Mouse (Mus musculus): ENCODE measurements around the gene Fam47e.
A peak's percentile ranks its signal among the peaks of the same experiment; 100 is the strongest.
"Not testable (repeated sequence)": the region's sequence is repeated elsewhere in the genome, so short reads cannot be mapped to it uniquely, and the experiment has no call there.

The Fam47e gene

GRCm38 (mm10) chr5:92554891-92555511 lies at the start of gene Fam47e:
Gene Fam47e (plus strand): TSS chr5:92555069.
- no peak for DNase-seq (ENCODE audit: low spot score in 2 of 2)

GRCm38 (mm10) chr5:92505402-92505865 lies 49.4 kb upstream of the Fam47e start:
- peak; percentile 82 to 92 for DNase-seq (ENCODE audit: low spot score in 2 of 2)

GRCm38 (mm10) chr5:92506301-92506729 lies 48.6 kb upstream of the Fam47e start:
- DNase-seq (ENCODE audit: low spot score in 2 of 2), result peak in 1 of 2 experiments; percentile 49

GRCm38 (mm10) chr5:92506733-92507132 lies 48.1 kb upstream of the Fam47e start, which contains the start of gene Scarb2:
Gene Scarb2 (minus strand): TSS chr5:92506833.
- no peak for DNase-seq (ENCODE audit: low spot score in 2 of 2)

GRCm38 (mm10) chr5:92508853-92509252 lies 46.0 kb upstream of the Fam47e start:
- no peak for DNase-seq (ENCODE audit: low spot score in 2 of 2)

- peak in 1 of 2 experiments; percentile 42 for DNase-seq (ENCODE audit: low spot score in 2 of 2)
Observed at GRCm38 (mm10) chr5:92511256-92511655, 43.6 kb upstream of the Fam47e start.

- DNase-seq (ENCODE audit: low spot score in 2 of 2), result no peak
Observed at GRCm38 (mm10) chr5:92512066-92512465, 42.8 kb upstream of the Fam47e start.

- DNase-seq (ENCODE audit: low spot score in 2 of 2), result not testable (repeated sequence)
Observed at GRCm38 (mm10) chr5:92521131-92521530, 33.7 kb upstream of the Fam47e start.

GRCm38 (mm10) chr5:92524821-92525258 lies 30.0 kb upstream of the Fam47e start:
- peak in 1 of 2 experiments; percentile 36 for DNase-seq (ENCODE audit: low spot score in 2 of 2)

GRCm38 (mm10) chr5:92539698-92540097 lies 15.2 kb upstream of the Fam47e start:
- no peak for DNase-seq (ENCODE audit: low spot score in 2 of 2)

GRCm38 (mm10) chr5:92552611-92553010 lies 2.3 kb upstream of the Fam47e start:
- DNase-seq (ENCODE audit: low spot score in 2 of 2), result no peak

- peak; percentile 14 to 49 for DNase-seq (ENCODE audit: low spot score in 2 of 2)
Observed at GRCm38 (mm10) chr5:92553939-92554338, 930 bp upstream of the Fam47e start.

GRCm38 (mm10) chr5:92554443-92554842 lies 426 bp upstream of the Fam47e start:
- no peak for DNase-seq (ENCODE audit: low spot score in 2 of 2)

- DNase-seq (ENCODE audit: low spot score in 2 of 2), result no peak
Observed at GRCm38 (mm10) chr5:92555905-92556304, 1.0 kb downstream of the Fam47e start.

- no peak for DNase-seq (ENCODE audit: low spot score in 2 of 2)
Observed at GRCm38 (mm10) chr5:92557508-92557907, 2.6 kb downstream of the Fam47e start.

GRCm38 (mm10) chr5:92560201-92560600 lies 5.3 kb downstream of the Fam47e start:
- DNase-seq (ENCODE audit: low spot score in 2 of 2), result no peak

GRCm38 (mm10) chr5:92562002-92562401 lies 7.1 kb downstream of the Fam47e start:
- DNase-seq (ENCODE audit: low spot score in 2 of 2), result no peak

- DNase-seq (ENCODE audit: low spot score in 2 of 2), result no peak
Observed at GRCm38 (mm10) chr5:92571232-92571631, 16.4 kb downstream of the Fam47e start.

- DNase-seq (ENCODE audit: low spot score in 2 of 2), result no peak
Observed at GRCm38 (mm10) chr5:92579559-92579958, 24.7 kb downstream of the Fam47e start.

- no peak for DNase-seq (ENCODE audit: low spot score in 2 of 2)
Observed at GRCm38 (mm10) chr5:92585932-92586331, 31.1 kb downstream of the Fam47e start.

GRCm38 (mm10) chr5:92595026-92595425 lies 40.2 kb downstream of the Fam47e start:
- DNase-seq (ENCODE audit: low spot score in 2 of 2), result no peak

- DNase-seq (ENCODE audit: low spot score in 2 of 2), result no peak
Observed at GRCm38 (mm10) chr5:92596865-92597264, 42.0 kb downstream of the Fam47e start.

GRCm38 (mm10) chr5:92599030-92599429 lies 44.2 kb downstream of the Fam47e start:
- DNase-seq (ENCODE audit: low spot score in 2 of 2), result no peak
